Mouse (Mus musculus): ENCODE measurements around the gene Rsu1. TPM values are rescaled to one million over a fixed set of nuclear protein-coding genes. Genes with fewer than 3 reads are reported as not detected.

Gene Rsu1
- 52.8 and 52.9 TPM in 2 replicates for polyA plus RNA-seq (2015; fragmentation: Nextera tagmentation; extraction: Ambion mirVana)

- H3K9ac ChIP-seq (replicated peaks): peak within 1 kb of the TSS; percentile 59
- peaks cover 10% of the 10 kb centered on the region for H3K4me1 ChIP-seq
- WGBS: under 1% methylated on average over 37 of the region's 37 CpGs
- peak within 1 kb of the TSS; percentile 69 for H3K4me2 ChIP-seq (replicated peaks)
- H3K27me3 ChIP-seq: no peaks in the 10 kb centered on the region
- ATAC-seq (replicated peaks): peak; percentile 99
- no peaks in the 10 kb centered on the region for H3K9me3 ChIP-seq
- no peaks in the 10 kb centered on the region for H3K36me3 ChIP-seq
- 0 out of 2 replicates have a peak within 1 kb of the TSS, but pooled peaks have one; percentile 5 for H3K27ac ChIP-seq (replicated peaks)
- H3K4me3 ChIP-seq: peak within 1 kb of the TSS; percentile 49
These were observed at the start of gene Rsu1 for GRCm38 (mm10) chr2:13271165-13271957. Gene Rsu1, minus strand, starts transcription at chr2:13271415.

- H3K4me1 ChIP-seq: no peaks in the 10 kb centered on the region
- 92% methylated on average over 3 of the region's 3 CpGs for WGBS
- H3K4me3 ChIP-seq: no peak overlapping the region
These were observed 32.2 kb upstream of the Rsu1 start for GRCm38 (mm10) chr2:13303376-13303775.

GRCm38 (mm10) chr2:13299031-13299430, 27.8 kb upstream of the Rsu1 start:
- ATAC-seq (replicated peaks): peak; percentile 87
- Histone ChIP-seq H3K9me3 (no peaks in the 10 kb centered on the region), H3K9ac (replicated peaks) (no peak overlapping the region), H3K4me1 (no peaks in the 10 kb centered on the region), H3K27me3 (no peaks in the 10 kb centered on the region), H3K36me3 (no peaks in the 10 kb centered on the region), H3K4me3 (no peak overlapping the region), H3K4me2 (replicated peaks) (no peak overlapping the region), H3K27ac (replicated peaks) (no peak overlapping the region)
- 26% methylated on average over 3 of the region's 3 CpGs for WGBS

More at GRCm38 (mm10) chr2:13303376-13303775, 32.2 kb upstream of the Rsu1 start:
- no peaks in the 10 kb centered on the region for H3K27me3 ChIP-seq
- H3K9ac ChIP-seq (replicated peaks): no peak overlapping the region
- H3K4me2 ChIP-seq (replicated peaks): no peak overlapping the region
- no peaks in the 10 kb centered on the region for H3K36me3 ChIP-seq
- no peak for ATAC-seq (replicated peaks)
- no peaks in the 10 kb centered on the region for H3K9me3 ChIP-seq
- H3K27ac ChIP-seq (replicated peaks): no peak overlapping the region

- WGBS: 64% methylated on average over 5 of the region's 5 CpGs
- no peaks in the 10 kb centered on the region for H3K27me3 ChIP-seq
- no peak for ATAC-seq (replicated peaks)
- H3K4me1 ChIP-seq: no peaks in the 10 kb centered on the region
- H3K9me3 ChIP-seq: no peaks in the 10 kb centered on the region
- no peak overlapping the region for H3K4me2 ChIP-seq (replicated peaks)
- no peak overlapping the region for H3K4me3 ChIP-seq
- no peak overlapping the region for H3K9ac ChIP-seq (replicated peaks)
- no peaks in the 10 kb centered on the region for H3K36me3 ChIP-seq
- H3K27ac ChIP-seq (replicated peaks): no peak overlapping the region
These were observed 26.5 kb upstream of the Rsu1 start for GRCm38 (mm10) chr2:13297733-13298132.

GRCm38 (mm10) chr2:13290661-13291060, 19.4 kb upstream of the Rsu1 start:
- Histone ChIP-seq H3K9me3 (no peaks in the 10 kb centered on the region), H3K4me2 (replicated peaks) (no peak overlapping the region), H3K4me1 (no peaks in the 10 kb centered on the region), H3K27me3 (no peaks in the 10 kb centered on the region), H3K36me3 (no peaks in the 10 kb centered on the region), H3K4me3 (no peak overlapping the region), H3K27ac (replicated peaks) (no peak overlapping the region), H3K9ac (replicated peaks) (no peak overlapping the region)
- WGBS: 2% methylated on average over 1 of the region's 1 CpGs
- ATAC-seq (replicated peaks): peak; percentile 55

GRCm38 (mm10) chr2:13290070-13290469, 18.9 kb upstream of the Rsu1 start:
- Histone ChIP-seq H3K9ac (replicated peaks) (no peak overlapping the region), H3K36me3 (no peaks in the 10 kb centered on the region), H3K27ac (replicated peaks) (no peak overlapping the region), H3K4me2 (replicated peaks) (no peak overlapping the region), H3K9me3 (no peaks in the 10 kb centered on the region), H3K4me1 (no peaks in the 10 kb centered on the region), H3K27me3 (no peaks in the 10 kb centered on the region), H3K4me3 (no peak overlapping the region)
- ATAC-seq (replicated peaks): 0 out of 2 replicates have a peak, but pooled peaks have one; percentile 53
- WGBS: 83% methylated on average over 3 of the region's 3 CpGs

GRCm38 (mm10) chr2:13278114-13278862, 7.1 kb upstream of the Rsu1 start:
- Histone ChIP-seq H3K36me3 (no peaks in the 10 kb centered on the region), H3K27me3 (no peaks in the 10 kb centered on the region), H3K27ac (replicated peaks) (no peak overlapping the region), H3K4me1 (no peaks in the 10 kb centered on the region), H3K9ac (replicated peaks) (no peak overlapping the region), H3K9me3 (no peaks in the 10 kb centered on the region), H3K4me3 (no peak overlapping the region), H3K4me2 (replicated peaks) (no peak overlapping the region)
- peak; percentile 62 for ATAC-seq (replicated peaks)
- 55% methylated on average over 10 of the region's 10 CpGs for WGBS

GRCm38 (mm10) chr2:13275874-13276273, 4.7 kb upstream of the Rsu1 start:
- H3K4me2 ChIP-seq (replicated peaks): no peak overlapping the region
- H3K4me1 ChIP-seq: peaks cover 5% of the 10 kb centered on the region
- no peaks in the 10 kb centered on the region for H3K27me3 ChIP-seq
- H3K9ac ChIP-seq (replicated peaks): no peak overlapping the region
- WGBS: 60% methylated on average over 7 of the region's 7 CpGs
- H3K9me3 ChIP-seq: no peaks in the 10 kb centered on the region
- no peak for ATAC-seq (replicated peaks)
- H3K4me3 ChIP-seq: no peak overlapping the region
- H3K27ac ChIP-seq (replicated peaks): no peak overlapping the region
- H3K36me3 ChIP-seq: no peaks in the 10 kb centered on the region

GRCm38 (mm10) chr2:13270736-13271135, 479 bp downstream of the Rsu1 start:
- H3K36me3 ChIP-seq: no peaks in the 10 kb centered on the region
- H3K27me3 ChIP-seq: no peaks in the 10 kb centered on the region
- 0 out of 2 replicates have a peak overlapping the region, but pooled peaks have one; percentile 5 for H3K27ac ChIP-seq (replicated peaks)
- H3K4me1 ChIP-seq: peaks cover 10% of the 10 kb centered on the region
- WGBS: 59% methylated on average over 8 of the region's 8 CpGs
- peak overlapping the region; percentile 49 for H3K4me3 ChIP-seq
- no peaks in the 10 kb centered on the region for H3K9me3 ChIP-seq
- peak overlapping the region; percentile 59 for H3K9ac ChIP-seq (replicated peaks)
- peak overlapping the region; percentile 69 for H3K4me2 ChIP-seq (replicated peaks)
- ATAC-seq (replicated peaks): no peak

GRCm38 (mm10) chr2:13268681-13269293, 2.4 kb downstream of the Rsu1 start:
- Histone ChIP-seq H3K4me1 (peaks cover 10% of the 10 kb centered on the region), H3K9me3 (no peaks in the 10 kb centered on the region), H3K27ac (replicated peaks) (no peak overlapping the region), H3K27me3 (no peaks in the 10 kb centered on the region), H3K4me2 (replicated peaks) (no peak overlapping the region), H3K9ac (replicated peaks) (no peak overlapping the region), H3K4me3 (no peak overlapping the region), H3K36me3 (no peaks in the 10 kb centered on the region)
- 93% methylated on average over 4 of the region's 4 CpGs for WGBS
- ATAC-seq (replicated peaks): no peak

- WGBS: 47% methylated on average over 4 of the region's 4 CpGs
- ATAC-seq (replicated peaks): peak; percentile 76
- Histone ChIP-seq H3K36me3 (no peaks in the 10 kb centered on the region), H3K4me2 (replicated peaks) (no peak overlapping the region), H3K9me3 (no peaks in the 10 kb centered on the region), H3K27me3 (no peaks in the 10 kb centered on the region), H3K4me3 (no peak overlapping the region), H3K4me1 (no peaks in the 10 kb centered on the region), H3K27ac (replicated peaks) (no peak overlapping the region), H3K9ac (replicated peaks) (no peak overlapping the region)
These were observed 6.3 kb downstream of the Rsu1 start for GRCm38 (mm10) chr2:13264875-13265274.

- no peak for ATAC-seq (replicated peaks)
- Histone ChIP-seq H3K27me3 (no peaks in the 10 kb centered on the region), H3K4me3 (no peak overlapping the region), H3K9me3 (no peaks in the 10 kb centered on the region), H3K36me3 (no peaks in the 10 kb centered on the region), H3K4me2 (replicated peaks) (no peak overlapping the region), H3K9ac (replicated peaks) (no peak overlapping the region), H3K27ac (replicated peaks) (no peak overlapping the region), H3K4me1 (no peaks in the 10 kb centered on the region)
- 75% methylated on average over 4 of the region's 4 CpGs for WGBS
These were observed 8.1 kb downstream of the Rsu1 start for GRCm38 (mm10) chr2:13263150-13263549.

Data from forebrain, embryonic 15.5 days (tissue).